Mouse (Mus musculus): ENCODE results near the gene Car10. TPM values are rescaled to one million over a fixed set of nuclear protein-coding genes. Genes with fewer than 3 reads are reported as not detected.
A peak's percentile ranks its signal among the peaks of the same experiment; 100 is the strongest.
"Not testable (repeated sequence)": the region's sequence is repeated elsewhere in the genome, so short reads cannot be mapped to it uniquely, and the experiment has no call there.

Car10 gene
- polyA plus RNA-seq, 1 experiment from 2014 or later, result not detected

GRCm38 (mm10) chr11:93401167-93401566 is 303.3 kb downstream of the Car10 start:
- H3K9me3 ChIP-seq (ENCODE audit: control insufficient read depth, low read length); H3K27ac ChIP-seq (ENCODE audit: low read length); ATAC-seq (ENCODE audit: low read depth); H3K4me1 ChIP-seq (replicated peaks; ENCODE audit: control insufficient read depth, insufficient read depth, low read length); H3K9ac ChIP-seq (ENCODE audit: low read length); H3K36me3 ChIP-seq (ENCODE audit: control insufficient read depth, insufficient read depth, low read length); H3K4me3 ChIP-seq (ENCODE audit: low read length); H3K27me3 ChIP-seq (ENCODE audit: control insufficient read depth, insufficient read depth, low read depth, low read length); H3K4me2 ChIP-seq (ENCODE audit: low read depth, low read length): not testable (repeated sequence)
- 57% methylated on average over 1 of the region's 1 CpGs for WGBS

- Histone ChIP-seq H3K27me3 (ENCODE audit: control insufficient read depth, insufficient read depth, low read depth, low read length) (no peaks in the 10 kb centered on the region), H3K9me3 (ENCODE audit: control insufficient read depth, low read length) (no peaks in the 10 kb centered on the region), H3K9ac (ENCODE audit: low read length) (no peak overlapping the region), H3K4me1 (replicated peaks; ENCODE audit: control insufficient read depth, insufficient read depth, low read length) (no peaks in the 10 kb centered on the region), H3K36me3 (ENCODE audit: control insufficient read depth, insufficient read depth, low read length) (no peaks in the 10 kb centered on the region), H3K4me2 (ENCODE audit: low read depth, low read length) (no peak overlapping the region), H3K27ac (ENCODE audit: low read length) (no peak overlapping the region), H3K4me3 (ENCODE audit: low read length) (no peak overlapping the region)
- no peak for ATAC-seq (ENCODE audit: low read depth)
- WGBS, result 80% methylated on average over 5 of the region's 5 CpGs
Observed at GRCm38 (mm10) chr11:93407981-93408380, 310.2 kb downstream of the Car10 start.

DNA sequence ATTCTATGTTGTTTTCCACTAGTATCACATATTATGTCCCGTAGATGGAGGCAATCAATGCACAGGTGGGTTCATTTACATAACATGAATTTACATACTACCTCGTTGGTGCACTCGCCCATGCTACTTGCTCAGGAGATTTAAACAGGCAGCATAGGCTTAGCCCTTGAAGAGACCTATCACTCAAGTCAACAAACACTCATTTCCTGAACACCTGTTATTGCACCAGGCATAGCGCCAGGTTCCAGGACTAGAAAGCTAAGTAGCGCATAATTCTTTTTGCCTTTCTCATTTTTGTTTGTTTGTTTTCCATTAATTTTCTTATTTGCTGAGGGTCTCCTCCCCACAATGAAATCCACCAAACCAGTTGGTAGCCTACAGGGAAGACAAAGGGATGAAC is 333.7 kb downstream of the Car10 start:
- H3K4me1 ChIP-seq (replicated peaks; ENCODE audit: control insufficient read depth, insufficient read depth, low read length), result peaks cover 10% of the 10 kb centered on the region
- ATAC-seq (ENCODE audit: low read depth), result peak; percentile 51; the same call in 1 of the 2 replicates
- peak overlapping the region; percentile 5; the same call in 1 of the 2 replicates for H3K27ac ChIP-seq (ENCODE audit: low read length)
- no peaks in the 10 kb centered on the region for H3K27me3 ChIP-seq (ENCODE audit: control insufficient read depth, insufficient read depth, low read depth, low read length)
- H3K9me3 ChIP-seq (ENCODE audit: control insufficient read depth, low read length), result no peaks in the 10 kb centered on the region
- no peak overlapping the region for H3K4me3 ChIP-seq (ENCODE audit: low read length)
- H3K36me3 ChIP-seq (ENCODE audit: control insufficient read depth, insufficient read depth, low read length), result no peaks in the 10 kb centered on the region
- 59% methylated on average over 5 of the region's 5 CpGs for WGBS
- H3K4me2 ChIP-seq (ENCODE audit: low read depth, low read length), result no peak overlapping the region
- H3K9ac ChIP-seq (ENCODE audit: low read length), result no peak overlapping the region

GRCm38 (mm10) chr11:93434997-93435915 is 337.4 kb downstream of the Car10 start:
- Histone ChIP-seq H3K4me1 (replicated peaks; ENCODE audit: control insufficient read depth, insufficient read depth, low read length) (peaks cover 11% of the 10 kb centered on the region), H3K4me2 (ENCODE audit: low read depth, low read length) (no peak overlapping the region), H3K4me3 (ENCODE audit: low read length) (no peak overlapping the region), H3K36me3 (ENCODE audit: control insufficient read depth, insufficient read depth, low read length) (no peaks in the 10 kb centered on the region), H3K9me3 (ENCODE audit: control insufficient read depth, low read length) (no peaks in the 10 kb centered on the region), H3K27ac (ENCODE audit: low read length) (peak overlapping the region; percentile 54; the same call in 1 of the 2 replicates), H3K9ac (ENCODE audit: low read length) (no peak overlapping the region), H3K27me3 (ENCODE audit: control insufficient read depth, insufficient read depth, low read depth, low read length) (no peaks in the 10 kb centered on the region)
- ATAC-seq (ENCODE audit: low read depth), result peak; percentile 80
- 29% methylated on average over 4 of the region's 4 CpGs for WGBS

GRCm38 (mm10) chr11:93436892-93437291 is 339.1 kb downstream of the Car10 start:
- H3K9me3 ChIP-seq (ENCODE audit: control insufficient read depth, low read length), result no peaks in the 10 kb centered on the region
- H3K9ac ChIP-seq (ENCODE audit: low read length), result no peak overlapping the region
- H3K4me1 ChIP-seq (replicated peaks; ENCODE audit: control insufficient read depth, insufficient read depth, low read length), result peaks cover 10% of the 10 kb centered on the region
- no peak for ATAC-seq (ENCODE audit: low read depth)
- H3K27ac ChIP-seq (ENCODE audit: low read length), result no peak overlapping the region
- WGBS, result 43% methylated on average over 2 of the region's 2 CpGs
- no peaks in the 10 kb centered on the region for H3K27me3 ChIP-seq (ENCODE audit: control insufficient read depth, insufficient read depth, low read depth, low read length)
- H3K36me3 ChIP-seq (ENCODE audit: control insufficient read depth, insufficient read depth, low read length), result no peaks in the 10 kb centered on the region
- H3K4me2 ChIP-seq (ENCODE audit: low read depth, low read length), result no peak overlapping the region
- no peak overlapping the region for H3K4me3 ChIP-seq (ENCODE audit: low read length)

GRCm38 (mm10) chr11:93440466-93440865 is 342.6 kb downstream of the Car10 start:
- no peaks in the 10 kb centered on the region for H3K36me3 ChIP-seq (ENCODE audit: control insufficient read depth, insufficient read depth, low read length)
- H3K9me3 ChIP-seq (ENCODE audit: control insufficient read depth, low read length), result no peaks in the 10 kb centered on the region
- peaks cover 8% of the 10 kb centered on the region for H3K4me1 ChIP-seq (replicated peaks; ENCODE audit: control insufficient read depth, insufficient read depth, low read length)
- no peak overlapping the region for H3K4me3 ChIP-seq (ENCODE audit: low read length)
- no peak overlapping the region for H3K27ac ChIP-seq (ENCODE audit: low read length)
- H3K27me3 ChIP-seq (ENCODE audit: control insufficient read depth, insufficient read depth, low read depth, low read length), result no peaks in the 10 kb centered on the region
- H3K9ac ChIP-seq (ENCODE audit: low read length), result no peak overlapping the region
- H3K4me2 ChIP-seq (ENCODE audit: low read depth, low read length), result no peak overlapping the region
- WGBS, result 37% methylated on average over 1 of the region's 1 CpGs
- peak; percentile 41; the same call in 1 of the 2 replicates for ATAC-seq (ENCODE audit: low read depth)

DNA sequence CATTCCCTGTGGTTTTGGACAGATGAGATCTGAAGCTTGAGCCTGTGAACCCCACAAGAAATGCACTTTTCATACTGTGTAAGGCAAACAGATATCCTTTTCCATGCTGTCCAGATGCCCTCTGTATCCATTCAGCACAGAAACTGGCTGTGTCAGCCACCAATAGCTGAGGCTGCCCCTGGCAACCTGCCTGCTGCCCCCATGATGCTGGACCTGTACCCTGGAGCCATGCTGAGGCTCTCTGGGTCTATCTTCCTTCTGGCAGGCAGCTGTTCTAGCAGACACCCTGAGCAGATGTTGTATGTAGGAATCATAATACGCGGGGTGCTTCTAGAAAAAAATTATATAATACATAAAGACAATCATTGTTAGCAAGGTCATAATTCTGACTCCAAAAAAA is 345.9 kb downstream of the Car10 start:
- no peak overlapping the region for H3K27ac ChIP-seq (ENCODE audit: low read length)
- H3K9ac ChIP-seq (ENCODE audit: low read length), result no peak overlapping the region
- H3K27me3 ChIP-seq (ENCODE audit: control insufficient read depth, insufficient read depth, low read depth, low read length), result no peaks in the 10 kb centered on the region
- 93% methylated on average over 2 of the region's 2 CpGs for WGBS
- no peaks in the 10 kb centered on the region for H3K4me1 ChIP-seq (replicated peaks; ENCODE audit: control insufficient read depth, insufficient read depth, low read length)
- ATAC-seq (ENCODE audit: low read depth), result no peak
- H3K36me3 ChIP-seq (ENCODE audit: control insufficient read depth, insufficient read depth, low read length), result no peaks in the 10 kb centered on the region
- no peak overlapping the region for H3K4me3 ChIP-seq (ENCODE audit: low read length)
- no peak overlapping the region for H3K4me2 ChIP-seq (ENCODE audit: low read depth, low read length)
- no peaks in the 10 kb centered on the region for H3K9me3 ChIP-seq (ENCODE audit: control insufficient read depth, low read length)

GRCm38 (mm10) chr11:93444741-93445140 is 346.9 kb downstream of the Car10 start:
- ATAC-seq (ENCODE audit: low read depth), result no peak
- no peak overlapping the region for H3K9ac ChIP-seq (ENCODE audit: low read length)
- WGBS, result 80% methylated on average over 8 of the region's 8 CpGs
- H3K36me3 ChIP-seq (ENCODE audit: control insufficient read depth, insufficient read depth, low read length), result no peaks in the 10 kb centered on the region
- H3K4me2 ChIP-seq (ENCODE audit: low read depth, low read length), result no peak overlapping the region
- H3K4me1 ChIP-seq (replicated peaks; ENCODE audit: control insufficient read depth, insufficient read depth, low read length), result no peaks in the 10 kb centered on the region
- H3K27ac ChIP-seq (ENCODE audit: low read length), result no peak overlapping the region
- no peak overlapping the region for H3K4me3 ChIP-seq (ENCODE audit: low read length)
- no peaks in the 10 kb centered on the region for H3K27me3 ChIP-seq (ENCODE audit: control insufficient read depth, insufficient read depth, low read depth, low read length)
- no peaks in the 10 kb centered on the region for H3K9me3 ChIP-seq (ENCODE audit: control insufficient read depth, low read length)

DNA sequence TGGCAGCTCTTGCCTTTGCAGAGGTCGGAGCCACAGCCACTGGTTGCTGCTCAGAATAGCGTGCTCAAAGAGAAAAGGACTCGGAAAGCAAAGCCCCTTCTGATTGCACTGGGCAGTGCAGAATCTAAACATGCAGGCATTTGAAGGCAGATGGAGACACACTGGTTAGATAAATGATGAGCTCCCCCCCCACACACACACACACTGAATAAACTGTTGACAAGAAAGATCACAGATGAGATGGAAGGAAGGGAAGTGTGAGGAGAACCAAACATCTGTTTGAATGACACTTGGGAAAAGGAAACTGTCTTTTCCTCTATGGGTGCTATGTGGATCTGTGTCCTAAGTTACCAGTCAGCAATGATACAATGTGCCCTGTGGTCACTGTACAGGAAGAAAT is 349.7 kb downstream of the Car10 start:
- Histone ChIP-seq H3K27ac (ENCODE audit: low read length) (no peak overlapping the region), H3K27me3 (ENCODE audit: control insufficient read depth, insufficient read depth, low read depth, low read length) (no peaks in the 10 kb centered on the region), H3K4me2 (ENCODE audit: low read depth, low read length) (no peak overlapping the region), H3K4me3 (ENCODE audit: low read length) (no peak overlapping the region), H3K4me1 (replicated peaks; ENCODE audit: control insufficient read depth, insufficient read depth, low read length) (no peaks in the 10 kb centered on the region), H3K36me3 (ENCODE audit: control insufficient read depth, insufficient read depth, low read length) (no peaks in the 10 kb centered on the region), H3K9ac (ENCODE audit: low read length) (no peak overlapping the region), H3K9me3 (ENCODE audit: control insufficient read depth, low read length) (no peaks in the 10 kb centered on the region)
- 26% methylated on average over 3 of the region's 3 CpGs for WGBS
- peak; percentile 72 for ATAC-seq (ENCODE audit: low read depth)
